Mouse (Mus musculus) ES-E14 (cell line): ENCODE measurements around the gene Zer1.

Experiments
- HCFC1 ChIP-seq: IDR thresholded peaks from 2 replicates; pipeline ENCODE4 v1.6.1; 2012; ENCODE audit warnings: low read length, inconsistent platforms, borderline replicate concordance; ENCODE audit not compliant: insufficient read depth
- MAFK ChIP-seq: IDR thresholded peaks from 2 replicates; pipeline ENCODE4 v1.6.1; 2014; ENCODE audit warnings: mild to moderate bottlenecking, low read depth, low read length, inconsistent platforms; ENCODE audit not compliant: insufficient read depth
- ZC3H11A ChIP-seq: IDR thresholded peaks from 2 replicates; pipeline ENCODE4 v1.6.1; 2012; ENCODE audit warnings: low read depth, mild to moderate bottlenecking, inconsistent platforms, low read length, borderline replicate concordance
- ZNF384 ChIP-seq: IDR thresholded peaks from 2 replicates; pipeline ENCODE4 v1.6.1; 2012; ENCODE audit warnings: low read depth, low read length, inconsistent platforms

- TF ChIP-seq HCFC1 = no peak
- no peak for TF ChIP-seq MAFK
- TF ChIP-seq ZC3H11A = no peak
- no peak for TF ChIP-seq ZNF384
Observed at GRCm38 (mm10) chr2:30171997-30172382, 47.6 kb upstream of the Zer1 start.
